Mouse (Mus musculus) embryonic fibroblast, embryonic 13.5 days (primary cell): ENCODE results near the gene Nuak2. TPM values are rescaled to one million over a fixed set of nuclear protein-coding genes. Genes with fewer than 3 reads are reported as not detected.

ENCODE experiments used
- H3K27ac ChIP-seq: 2 replicates; pipeline ENCODE4 v1.5.1; 2012; ENCODE audit warnings: low read length, control low read depth, inconsistent platforms; ENCODE audit not compliant: insufficient read depth
- H3K4me1 ChIP-seq: 2 replicates; pipeline ENCODE4 v1.6.1; 2011; ENCODE audit warnings: low read length; ENCODE audit not compliant: control insufficient read depth, insufficient read depth
- H3K4me3 ChIP-seq: 2 replicates; pipeline ENCODE4 v1.5.1; 2011; ENCODE audit warnings: mild to moderate bottlenecking, control low read depth, low read length; ENCODE audit not compliant: insufficient read depth
- CTCF ChIP-seq: IDR thresholded peaks from 2 replicates; pipeline ENCODE4 v1.5.1; 2011; ENCODE audit warnings: mild to moderate bottlenecking, control low read depth, low read length, moderate library complexity, borderline replicate concordance; ENCODE audit not compliant: insufficient read depth
- POLR2A ChIP-seq: IDR thresholded peaks from 2 replicates; pipeline ENCODE4 v1.6.1; 2011; ENCODE audit warnings: low read depth, mild to moderate bottlenecking, control low read depth, low read length, moderate library complexity
- polyA plus RNA-seq: library from polyadenylated mRNA; stranded (reverse); fragments of >200 nt; gene quantifications from 2 replicates; pipeline ENCODE4 v1.2.4, GENCODE M21; 2011; ENCODE audit warnings: low read depth; ENCODE audit not compliant: missing spikeins, insufficient read length

The Nuak2 gene
- polyA plus RNA-seq, 1 experiment = 9.2 TPM

- no peak overlapping the region for H3K27ac ChIP-seq
- H3K4me1 ChIP-seq = peaks cover 14% of the 10 kb centered on the region
- TF ChIP-seq CTCF (no peak), POLR2A (no peak)
- H3K4me3 ChIP-seq = no peak overlapping the region
These were observed 64.7 kb downstream of the Nuak2 start for GRCm38 (mm10) chr1:132380550-132381100.

DNA sequence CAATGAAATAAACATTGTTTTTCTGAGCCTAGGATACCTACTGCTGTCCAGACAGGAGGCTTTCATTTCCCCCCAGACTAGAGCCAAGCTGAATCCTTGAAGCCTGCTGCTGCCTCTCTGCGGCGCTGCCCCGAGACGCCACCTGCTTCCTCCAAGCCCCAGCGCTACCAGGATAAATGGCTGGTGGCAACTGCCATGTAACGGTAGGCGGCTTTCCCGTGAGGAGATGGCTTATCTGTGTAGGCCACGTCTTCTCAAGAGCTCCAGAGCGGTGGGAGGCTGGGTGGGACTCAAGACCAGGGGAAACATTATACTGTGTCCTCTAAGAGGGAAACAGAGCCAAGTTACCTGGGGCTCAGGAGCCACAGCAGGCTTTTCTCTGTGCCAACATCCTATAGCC is 66.0 kb downstream of the Nuak2 start:
- Histone ChIP-seq H3K4me3 (no peak overlapping the region), H3K27ac (no peak overlapping the region), H3K4me1 (peaks cover 7% of the 10 kb centered on the region)
- TF ChIP-seq POLR2A (no peak), CTCF (no peak)

Other genes with a start within 250 kb of the Nuak2 start
- 0.25 and 0.67 TPM in 2 replicates for gene Mfsd4a, start 248.1 kb upstream of the Nuak2 start, polyA plus RNA-seq
- 14.0 and 28.8 TPM in 2 replicates for gene Cdk18, start 176.4 kb upstream of the Nuak2 start, polyA plus RNA-seq
- gene Lemd1, start 124.7 kb upstream of the Nuak2 start, polyA plus RNA-seq = not detected in 2 replicates
- gene AC124108.1, start 124.7 kb upstream of the Nuak2 start, polyA plus RNA-seq = not detected in 2 replicates
- not detected in 2 replicates for gene Gm10188, start 86.4 kb upstream of the Nuak2 start, polyA plus RNA-seq
- gene Klhdc8a, start 17.5 kb upstream of the Nuak2 start, polyA plus RNA-seq = 10.5 and 16.1 TPM in 2 replicates
- gene Tmcc2, start 75.2 kb downstream of the Nuak2 start, polyA plus RNA-seq = 11.6 and 12.6 TPM in 2 replicates
- 18.0 and 23.3 TPM in 2 replicates for gene Dstyk, start 101.4 kb downstream of the Nuak2 start, polyA plus RNA-seq
- gene Rbbp5, start 161.2 kb downstream of the Nuak2 start, polyA plus RNA-seq = 37.4 and 39.2 TPM in 2 replicates
- gene Tmem81, start 190.1 kb downstream of the Nuak2 start, polyA plus RNA-seq = 3.2 and 4.9 TPM in 2 replicates
- gene Cntn2, start 227.1 kb downstream of the Nuak2 start, polyA plus RNA-seq = not detected in 2 replicates